Mouse (Mus musculus): ENCODE results near the gene Aprt. TPM values are rescaled to one million over a fixed set of nuclear protein-coding genes. Genes with fewer than 3 reads are reported as not detected.

Aprt gene
- polyA plus RNA-seq, 1 experiment = 325 TPM

DNA sequence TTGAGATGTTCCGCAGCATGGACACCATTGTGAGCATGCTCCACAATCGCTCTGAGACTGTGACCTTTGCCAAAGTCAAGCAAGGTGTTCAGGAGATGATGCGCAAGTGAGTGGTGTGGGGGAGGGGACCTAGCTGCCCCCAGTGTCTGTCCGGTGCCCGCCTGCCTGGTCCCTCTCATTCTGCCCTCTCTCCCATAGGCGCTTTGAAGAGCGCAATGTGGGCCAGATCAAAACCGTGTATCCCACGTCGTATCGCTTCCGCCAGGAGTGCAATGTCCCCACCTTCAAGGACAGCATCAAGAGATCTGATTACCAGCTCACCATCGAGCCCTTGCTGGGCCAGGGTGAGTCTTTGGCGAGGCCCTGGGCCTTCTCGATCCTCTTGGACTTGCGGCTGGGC is 6.7 kb downstream of the Aprt start:
- Histone ChIP-seq H3K36me3 (ENCODE audit: control insufficient read depth, insufficient read depth, low read length, poor library complexity, severe bottlenecking) (peaks cover 51% of the 10 kb centered on the region), H3K9me3 (replicated peaks; ENCODE audit: control insufficient read depth, insufficient read depth, low read length, poor library complexity, severe bottlenecking) (no peaks in the 10 kb centered on the region), H3K4me1 (ENCODE audit: control insufficient read depth, insufficient read depth, low read length) (peaks cover 6% of the 10 kb centered on the region), H3K9ac (ENCODE audit: low read depth, poor library complexity, severe bottlenecking) (peak overlapping the region; percentile 98; the same call in 1 of the 2 replicates), H3K27me3 (ENCODE audit: control insufficient read depth, insufficient read depth, low read length, poor library complexity, severe bottlenecking) (no peaks in the 10 kb centered on the region), H3K4me3 (ENCODE audit: low read depth, low read length) (peak overlapping the region; percentile 85), H3K27ac (ENCODE audit: insufficient read depth, low read length) (peak overlapping the region; percentile 3; the same call in 1 of the 2 replicates)
- TF ChIP-seq EP300 (IDR thresholded peaks at IDR 0.05; ENCODE audit: insufficient read depth, low read depth, low read length) (no peak), POLR2A (IDR thresholded peaks at IDR 0.05; ENCODE audit: insufficient read depth, low read length) (no peak), CTCF (IDR thresholded peaks at IDR 0.05; ENCODE audit: low read depth, low read length) (no peak)

GRCm38 (mm10) chr8:122569329-122569728 is 7.4 kb downstream of the Aprt start:
- H3K9me3 ChIP-seq (replicated peaks; ENCODE audit: control insufficient read depth, insufficient read depth, low read length, poor library complexity, severe bottlenecking) = no peaks in the 10 kb centered on the region
- no peaks in the 10 kb centered on the region for H3K27me3 ChIP-seq (ENCODE audit: control insufficient read depth, insufficient read depth, low read length, poor library complexity, severe bottlenecking)
- H3K4me1 ChIP-seq (ENCODE audit: control insufficient read depth, insufficient read depth, low read length) = peaks cover 6% of the 10 kb centered on the region
- peak overlapping the region; percentile 3; the same call in 1 of the 2 replicates for H3K27ac ChIP-seq (ENCODE audit: insufficient read depth, low read length)
- peak overlapping the region; percentile 85 for H3K4me3 ChIP-seq (ENCODE audit: low read depth, low read length)
- H3K9ac ChIP-seq (ENCODE audit: low read depth, poor library complexity, severe bottlenecking) = peak overlapping the region; percentile 98
- TF ChIP-seq POLR2A (IDR thresholded peaks at IDR 0.05; ENCODE audit: insufficient read depth, low read length) (no peak), CTCF (IDR thresholded peaks at IDR 0.05; ENCODE audit: low read depth, low read length) (peak; percentile 49), EP300 (IDR thresholded peaks at IDR 0.05; ENCODE audit: insufficient read depth, low read depth, low read length) (no peak)
- peaks cover 49% of the 10 kb centered on the region for H3K36me3 ChIP-seq (ENCODE audit: control insufficient read depth, insufficient read depth, low read length, poor library complexity, severe bottlenecking)

- no peaks in the 10 kb centered on the region for H3K27me3 ChIP-seq (ENCODE audit: control insufficient read depth, insufficient read depth, low read length, poor library complexity, severe bottlenecking)
- peak overlapping the region; percentile 85 for H3K4me3 ChIP-seq (ENCODE audit: low read depth, low read length)
- H3K4me1 ChIP-seq (ENCODE audit: control insufficient read depth, insufficient read depth, low read length) = peaks cover 6% of the 10 kb centered on the region
- TF ChIP-seq EP300 (IDR thresholded peaks at IDR 0.05; ENCODE audit: insufficient read depth, low read depth, low read length) (no peak), CTCF (IDR thresholded peaks at IDR 0.05; ENCODE audit: low read depth, low read length) (peak; percentile 20)
- H3K36me3 ChIP-seq (ENCODE audit: control insufficient read depth, insufficient read depth, low read length, poor library complexity, severe bottlenecking) = peaks cover 44% of the 10 kb centered on the region
- H3K9me3 ChIP-seq (replicated peaks; ENCODE audit: control insufficient read depth, insufficient read depth, low read length, poor library complexity, severe bottlenecking) = no peaks in the 10 kb centered on the region
- H3K27ac ChIP-seq (ENCODE audit: insufficient read depth, low read length) = no peak overlapping the region
- H3K9ac ChIP-seq (ENCODE audit: low read depth, poor library complexity, severe bottlenecking) = peak overlapping the region; percentile 98
Measured at GRCm38 (mm10) chr8:122568881-122569309, 7.8 kb downstream of the Aprt start.

DNA sequence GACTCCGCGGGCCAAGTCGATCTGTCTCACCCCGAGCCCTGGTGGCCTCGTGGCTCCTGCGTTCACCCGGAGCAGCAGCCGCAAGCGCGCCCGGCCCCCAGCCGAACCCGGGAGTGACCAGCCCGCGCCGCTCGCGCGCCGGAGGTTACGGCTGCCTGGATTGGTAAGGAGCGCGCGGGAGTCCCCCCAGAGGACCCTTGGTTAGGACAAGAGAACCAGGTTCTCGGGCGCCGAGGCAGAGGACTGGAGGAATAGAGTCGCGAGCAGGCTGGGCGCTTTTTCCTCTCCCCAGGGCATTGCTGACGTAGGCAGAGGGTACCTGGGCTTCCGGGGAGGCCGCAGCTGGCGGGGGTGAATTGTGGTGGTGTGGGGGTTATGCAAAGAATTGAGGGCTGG is 8.6 kb downstream of the Aprt start:
- peak overlapping the region; percentile 59 for H3K27ac ChIP-seq (ENCODE audit: insufficient read depth, low read length)
- H3K4me3 ChIP-seq (ENCODE audit: low read depth, low read length) = peak overlapping the region; percentile 79
- H3K9ac ChIP-seq (ENCODE audit: low read depth, poor library complexity, severe bottlenecking) = peak overlapping the region; percentile 98
- no peaks in the 10 kb centered on the region for H3K9me3 ChIP-seq (replicated peaks; ENCODE audit: control insufficient read depth, insufficient read depth, low read length, poor library complexity, severe bottlenecking)
- no peaks in the 10 kb centered on the region for H3K27me3 ChIP-seq (ENCODE audit: control insufficient read depth, insufficient read depth, low read length, poor library complexity, severe bottlenecking)
- peaks cover 43% of the 10 kb centered on the region for H3K36me3 ChIP-seq (ENCODE audit: control insufficient read depth, insufficient read depth, low read length, poor library complexity, severe bottlenecking)
- no peak for TF ChIP-seq EP300 (IDR thresholded peaks at IDR 0.05; ENCODE audit: insufficient read depth, low read depth, low read length)
- TF ChIP-seq POLR2A (IDR thresholded peaks at IDR 0.05; ENCODE audit: insufficient read depth, low read length) = no peak
- no peak for TF ChIP-seq CTCF (IDR thresholded peaks at IDR 0.05; ENCODE audit: low read depth, low read length)
- peaks cover 6% of the 10 kb centered on the region for H3K4me1 ChIP-seq (ENCODE audit: control insufficient read depth, insufficient read depth, low read length)

DNA sequence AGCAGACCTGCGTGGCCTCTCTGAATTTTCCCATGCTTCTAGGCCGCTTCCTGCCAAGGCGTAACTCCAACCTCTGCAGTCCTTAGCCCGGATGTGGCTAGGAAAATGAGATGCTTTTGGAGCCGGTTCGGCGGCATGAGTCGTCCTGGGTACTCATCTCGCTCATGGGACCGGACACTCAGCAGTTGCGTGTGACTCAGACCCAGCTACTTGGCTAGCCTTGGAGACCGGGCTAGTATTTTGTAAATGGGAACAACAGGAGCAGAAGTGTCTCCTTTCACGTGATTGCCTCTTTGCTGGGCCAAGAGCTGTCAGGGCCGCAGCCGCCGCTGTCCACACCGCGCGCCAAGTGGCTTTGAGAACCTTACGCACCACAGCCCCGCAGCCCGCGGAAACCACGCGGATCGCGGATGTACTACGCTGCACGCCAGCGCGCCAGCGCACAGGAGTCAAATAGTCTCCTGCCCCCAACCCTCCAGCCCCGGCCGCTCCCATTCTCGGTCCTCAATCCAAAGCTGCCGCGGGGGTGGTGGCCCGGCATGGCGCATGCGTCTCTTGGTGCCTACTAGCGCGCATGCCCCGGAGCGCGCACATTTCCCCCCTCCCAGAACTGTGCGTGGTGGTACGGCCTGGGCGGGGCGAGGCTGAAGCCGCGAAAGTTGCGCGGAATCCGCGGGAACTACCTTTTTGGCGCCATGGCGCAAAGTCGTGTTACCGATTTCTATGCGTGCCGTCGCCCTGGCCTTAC is 9.2 kb downstream of the Aprt start, which contains the start of gene Cdt1:
TSS of gene Cdt1 (plus strand) at position 655 of the 748 bp plus-strand sequence.
- Histone ChIP-seq H3K36me3 (ENCODE audit: control insufficient read depth, insufficient read depth, low read length, poor library complexity, severe bottlenecking) (peaks cover 38% of the 10 kb centered on the region), H3K4me1 (ENCODE audit: control insufficient read depth, insufficient read depth, low read length) (peaks cover 6% of the 10 kb centered on the region)
- no peak for TF ChIP-seq CTCF (IDR thresholded peaks at IDR 0.05; ENCODE audit: low read depth, low read length)
- TF ChIP-seq POLR2A (IDR thresholded peaks at IDR 0.05; ENCODE audit: insufficient read depth, low read length) = peak; percentile 42
- TF ChIP-seq EP300 (IDR thresholded peaks at IDR 0.05; ENCODE audit: insufficient read depth, low read depth, low read length) = 0 out of 2 replicates have a peak, but pooled peaks have one; percentile 51

DNA sequence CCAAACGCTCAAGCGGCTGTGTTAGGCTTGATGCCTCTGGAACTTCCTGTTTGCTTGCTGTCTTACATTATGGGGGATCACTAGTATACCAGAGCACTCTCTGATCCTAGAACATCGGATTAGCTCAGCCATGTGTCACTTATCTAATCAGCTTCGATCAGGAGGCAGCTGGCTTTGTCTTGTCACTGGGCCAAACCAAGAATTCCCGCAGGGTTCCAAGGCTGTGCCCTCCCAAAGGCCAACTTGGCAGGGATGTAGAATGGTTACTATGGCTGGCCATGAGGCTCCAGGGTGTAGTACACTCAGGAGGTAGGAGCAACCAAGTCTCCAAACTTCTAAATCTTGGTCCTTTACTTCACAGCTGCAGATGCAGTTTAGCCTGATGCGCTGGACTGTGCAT is 9.9 kb downstream of the Aprt start:
- H3K9ac ChIP-seq (ENCODE audit: low read depth, poor library complexity, severe bottlenecking) = peak overlapping the region; percentile 98
- H3K27ac ChIP-seq (ENCODE audit: insufficient read depth, low read length) = peak overlapping the region; percentile 86
- H3K27me3 ChIP-seq (ENCODE audit: control insufficient read depth, insufficient read depth, low read length, poor library complexity, severe bottlenecking) = no peaks in the 10 kb centered on the region
- H3K4me3 ChIP-seq (ENCODE audit: low read depth, low read length) = peak overlapping the region; percentile 77
- H3K4me1 ChIP-seq (ENCODE audit: control insufficient read depth, insufficient read depth, low read length) = peaks cover 6% of the 10 kb centered on the region
- TF ChIP-seq CTCF (IDR thresholded peaks at IDR 0.05; ENCODE audit: low read depth, low read length) (no peak), EP300 (IDR thresholded peaks at IDR 0.05; ENCODE audit: insufficient read depth, low read depth, low read length) (no peak), POLR2A (IDR thresholded peaks at IDR 0.05; ENCODE audit: insufficient read depth, low read length) (no peak)
- peaks cover 30% of the 10 kb centered on the region for H3K36me3 ChIP-seq (ENCODE audit: control insufficient read depth, insufficient read depth, low read length, poor library complexity, severe bottlenecking)
- H3K9me3 ChIP-seq (replicated peaks; ENCODE audit: control insufficient read depth, insufficient read depth, low read length, poor library complexity, severe bottlenecking) = no peaks in the 10 kb centered on the region

More for the DNA sequence above, 9.2 kb downstream of the Aprt start, which contains the start of gene Cdt1:
- peak within 1 kb of the TSS; percentile 85 for H3K4me3 ChIP-seq (ENCODE audit: low read depth, low read length)
- peak within 1 kb of the TSS; percentile 98 for H3K9ac ChIP-seq (ENCODE audit: low read depth, poor library complexity, severe bottlenecking)
- H3K9me3 ChIP-seq (replicated peaks; ENCODE audit: control insufficient read depth, insufficient read depth, low read length, poor library complexity, severe bottlenecking) = no peaks in the 10 kb centered on the region
- peak within 1 kb of the TSS; percentile 86 for H3K27ac ChIP-seq (ENCODE audit: insufficient read depth, low read length)
- H3K27me3 ChIP-seq (ENCODE audit: control insufficient read depth, insufficient read depth, low read length, poor library complexity, severe bottlenecking) = no peaks in the 10 kb centered on the region
